Mouse (Mus musculus) megakaryocyte-erythroid progenitor cell, adult 5-6 weeks (primary cell): ENCODE measurements around the gene Arhgef40. TPM values are rescaled to one million over a fixed set of nuclear protein-coding genes. Genes with fewer than 3 reads are reported as not detected.
"Not testable (repeated sequence)": the region's sequence is repeated elsewhere in the genome, so short reads cannot be mapped to it uniquely, and the experiment has no call there.

ENCODE experiments used
- ATAC-seq: replicated peaks from 2 replicates; pipeline ENCODE4 v1.8.0; 2016; ENCODE audit warnings: mild to moderate bottlenecking, inconsistent platforms; ENCODE audit not compliant: severe bottlenecking, poor library complexity, low FRiP score, low TSS enrichment
- total RNA-seq, 2 experiments: library from RNA; stranded (forward) in 1 of 2; stranded (reverse) in 1 of 2; fragments of 200-1000, 215-1000 nt in 1 of 2; fragments of >200 nt in 1 of 2; fragmentation: Nextera tagmentation in 1 of 2; gene quantifications; 2 replicates each; pipeline ENCODE4 v1.2.3; 2014 to 2017

The Arhgef40 gene
- total RNA-seq, 2 experiments from 2014 or later, result 35.5 to 39.4 TPM

- no peak for ATAC-seq
Observed at GRCm38 (mm10) chr14:52045966-52046565, 61.5 kb downstream of the Arhgef40 start.

GRCm38 (mm10) chr14:52052720-52053119 is 68.2 kb downstream of the Arhgef40 start:
- ATAC-seq, result not testable (repeated sequence)

Other genes with a start within 250 kb of the Arhgef40 start
- gene Ang4, start 211.1 kb upstream of the Arhgef40 start, total RNA-seq (2014; fragmentation: Nextera tagmentation), result not detected in 2 replicates
- gene Ang4, start 211.1 kb upstream of the Arhgef40 start, total RNA-seq (2017), result not detected in 2 replicates
- not detected in 2 replicates for gene AY358078, start 184.7 kb upstream of the Arhgef40 start, total RNA-seq (2014; fragmentation: Nextera tagmentation)
- not detected in 2 replicates for gene AY358078, start 184.7 kb upstream of the Arhgef40 start, total RNA-seq (2017)
- not detected in 2 replicates for gene Ear6, start 131.0 kb upstream of the Arhgef40 start, total RNA-seq (2014; fragmentation: Nextera tagmentation)
- not detected in 2 replicates for gene Ear6, start 131.0 kb upstream of the Arhgef40 start, total RNA-seq (2017)
- gene Mettl17, start 99.9 kb upstream of the Arhgef40 start, total RNA-seq (2014; fragmentation: Nextera tagmentation), result 23.4 and 33.9 TPM in 2 replicates
- gene Mettl17, start 99.9 kb upstream of the Arhgef40 start, total RNA-seq (2017), result 9.5 and 13.7 TPM in 2 replicates
- 0.69 and 1.4 TPM in 2 replicates for gene Slc39a2, start 91.8 kb upstream of the Arhgef40 start, total RNA-seq (2014; fragmentation: Nextera tagmentation)
- not detected in 2 replicates for gene Slc39a2, start 91.8 kb upstream of the Arhgef40 start, total RNA-seq (2017)
- gene Ndrg2, start 70.6 kb upstream of the Arhgef40 start, total RNA-seq (2014; fragmentation: Nextera tagmentation), result 1.9 and 11.1 TPM in 2 replicates
- gene Ndrg2, start 70.6 kb upstream of the Arhgef40 start, total RNA-seq (2017), result 2.1 and 3.4 TPM in 2 replicates
- gene Tppp2, start 66.3 kb upstream of the Arhgef40 start, total RNA-seq (2014; fragmentation: Nextera tagmentation), result not detected in 2 replicates
- not detected in 2 replicates for gene Tppp2, start 66.3 kb upstream of the Arhgef40 start, total RNA-seq (2017)
- gene Rnase13, start 61.9 kb upstream of the Arhgef40 start, total RNA-seq (2014; fragmentation: Nextera tagmentation), result not detected in 2 replicates
- gene Rnase13, start 61.9 kb upstream of the Arhgef40 start, total RNA-seq (2017), result not detected in 2 replicates
- not detected in 2 replicates for gene Tmem253, start 30.9 kb downstream of the Arhgef40 start, total RNA-seq (2014; fragmentation: Nextera tagmentation)
- not detected in 2 replicates for gene Tmem253, start 30.9 kb downstream of the Arhgef40 start, total RNA-seq (2017)
- gene Zfp219, start 36.0 kb downstream of the Arhgef40 start, total RNA-seq (2014; fragmentation: Nextera tagmentation), result 8.6 and 15.1 TPM in 2 replicates
- 4.8 and 30.1 TPM in 2 replicates for gene Zfp219, start 36.0 kb downstream of the Arhgef40 start, total RNA-seq (2017)
- not detected in 2 replicates for gene Olfr221, start 57.7 kb downstream of the Arhgef40 start, total RNA-seq (2014; fragmentation: Nextera tagmentation)
- gene Olfr221, start 57.7 kb downstream of the Arhgef40 start, total RNA-seq (2017), result not detected in 2 replicates
- gene Hnrnpc, start 119.3 kb downstream of the Arhgef40 start, total RNA-seq (2014; fragmentation: Nextera tagmentation), result 371 and 420 TPM in 2 replicates
- 758 and 809 TPM in 2 replicates for gene Hnrnpc, start 119.3 kb downstream of the Arhgef40 start, total RNA-seq (2017)
- gene Rpgrip1, start 126.0 kb downstream of the Arhgef40 start, total RNA-seq (2014; fragmentation: Nextera tagmentation), result 1.2 and 9.1 TPM in 2 replicates
- 5.9 and 7.1 TPM in 2 replicates for gene Rpgrip1, start 126.0 kb downstream of the Arhgef40 start, total RNA-seq (2017)
- 111 and 153 TPM in 2 replicates for gene Supt16, start 212.7 kb downstream of the Arhgef40 start, total RNA-seq (2014; fragmentation: Nextera tagmentation)
- gene Supt16, start 212.7 kb downstream of the Arhgef40 start, total RNA-seq (2017), result 297 and 346 TPM in 2 replicates